Comparison of ENCODE assay signal across 16 mouse cellular contexts in genomic region chr13:24792411-24793045, GRCm38 (mm10). TPM values are rescaled to one million over a fixed set of nuclear protein-coding genes. Genes with fewer than 3 reads are reported as not detected.
DNase-seq lines count a peak whose midpoint lies in the region; ATAC-seq and TF ChIP-seq lines count a peak whose summit lies in the region.
"Had no signal": no experiment of that assay in that cellular context is flagged by ENCODE, and none has a peak within 500 bp of the region (broad histone marks: within the 10 kb centered on the region; RNA-seq: fewer than 3 reads in every experiment).

No protein-coding gene starts in this region.

- 0 out of 2 replicates have a peak overlapping the region, but pooled peaks have one; percentile 8 for H3K27ac ChIP-seq in lung, embryonic 15.5 days
- H3K27ac ChIP-seq in liver, embryonic 11.5 days (ENCODE audit: low read depth, low read length) = 0 out of 2 replicates have a peak overlapping the region, but pooled peaks have one; percentile 8
- peak overlapping the region; percentile 32 for H3K27ac ChIP-seq in stomach, embryonic 16.5 days (ENCODE audit: low read length)
- H3K27ac ChIP-seq in kidney, adult 2 months (ENCODE audit: insufficient read depth, low read depth, low read length) = no peak overlapping the region
- H3K27ac ChIP-seq in forebrain, embryonic 10.5 days = no peak overlapping the region
- H3K27ac ChIP-seq: kidney, postnatal 0 days; midbrain, embryonic 12.5 days had no signal

- DNase-seq in adrenal gland, adult 2 months = peak; percentile 64
- DNase-seq in adrenal gland, postnatal 4 days (ENCODE audit: low spot score in 2 of 2) = no peak
- DNase-seq in lung, adult 2 months = no peak
- no peak for DNase-seq in liver, embryonic 11.5 days (ENCODE audit: low spot score)
- no peak for DNase-seq in kidney, adult 2 months
- no peak for DNase-seq in forebrain, embryonic 10.5 days (ENCODE audit: extremely low spot score, low spot score)
- DNase-seq: B cell, adult 2 months; cerebellum, postnatal 10 days; gastrocnemius, postnatal 10 days; left cerebral cortex, postnatal 4 days had no signal

- H3K4me3 ChIP-seq in lung, embryonic 15.5 days = no peak overlapping the region
- H3K4me3 ChIP-seq in lung, adult 2 months (replicated peaks; ENCODE audit: extremely low read depth, low read depth, low read length) = no peak overlapping the region
- H3K4me3 ChIP-seq in liver, embryonic 11.5 days (ENCODE audit: low read depth, low read length) = no peak overlapping the region
- no peak overlapping the region for H3K4me3 ChIP-seq in stomach, embryonic 16.5 days (replicated peaks; ENCODE audit: low read length)
- no peak overlapping the region for H3K4me3 ChIP-seq in kidney, adult 2 months (ENCODE audit: insufficient read depth, low read depth, low read length)
- no peak overlapping the region for H3K4me3 ChIP-seq in forebrain, embryonic 10.5 days
- H3K4me3 ChIP-seq: midbrain, embryonic 12.5 days had no signal

- no peak overlapping the region for H3K9ac ChIP-seq in lung, embryonic 15.5 days
- H3K9ac ChIP-seq in liver, embryonic 11.5 days (ENCODE audit: low read depth, low read length) = no peak overlapping the region
- no peak overlapping the region for H3K9ac ChIP-seq in stomach, embryonic 16.5 days (ENCODE audit: low read length)
- H3K9ac ChIP-seq: midbrain, embryonic 12.5 days had no signal

- TF ChIP-seq POLR2A in lung, adult 2 months (IDR thresholded peaks at IDR 0.05; ENCODE audit: borderline replicate concordance, extremely low read depth, low read depth, low read length) = no peak
- no peak for TF ChIP-seq POLR2A in kidney, adult 2 months (IDR thresholded peaks at IDR 0.05; ENCODE audit: low read depth, low read length)

- H3K4me1 ChIP-seq in lung, embryonic 15.5 days = no peaks in the 10 kb centered on the region
- H3K4me1 ChIP-seq in lung, adult 2 months (ENCODE audit: control insufficient read depth, insufficient read depth, low read length) = no peaks in the 10 kb centered on the region
- H3K4me1 ChIP-seq in liver, embryonic 11.5 days (replicated peaks; ENCODE audit: control insufficient read depth, insufficient read depth, low read length) = no peaks in the 10 kb centered on the region
- no peaks in the 10 kb centered on the region for H3K4me1 ChIP-seq in stomach, embryonic 16.5 days (ENCODE audit: control insufficient read depth, insufficient read depth, low read length)
- H3K4me1 ChIP-seq in kidney, adult 2 months (ENCODE audit: control insufficient read depth, insufficient read depth, low read length) = no peaks in the 10 kb centered on the region
- no peaks in the 10 kb centered on the region for H3K4me1 ChIP-seq in forebrain, embryonic 10.5 days
- H3K4me1 ChIP-seq: midbrain, embryonic 12.5 days had no signal

- WGBS in lung, embryonic 15.5 days = 65% methylated on average over 9 of the region's 9 CpGs
- 48% methylated on average over 9 of the region's 9 CpGs for WGBS in lung, adult 2 months
- WGBS in liver, embryonic 11.5 days = 81% methylated on average over 9 of the region's 9 CpGs
- 70% methylated on average over 9 of the region's 9 CpGs for WGBS in stomach, embryonic 16.5 days
- WGBS in kidney, adult 2 months = 65% methylated on average over 9 of the region's 9 CpGs
- 94% methylated on average over 9 of the region's 9 CpGs for WGBS in forebrain, embryonic 10.5 days

- H3K36me3 ChIP-seq in lung, embryonic 15.5 days = no peaks in the 10 kb centered on the region
- no peaks in the 10 kb centered on the region for H3K36me3 ChIP-seq in liver, embryonic 11.5 days (ENCODE audit: control insufficient read depth, insufficient read depth, low read length)
- H3K36me3 ChIP-seq in stomach, embryonic 16.5 days (ENCODE audit: control insufficient read depth, insufficient read depth, low read length) = no peaks in the 10 kb centered on the region
- no peaks in the 10 kb centered on the region for H3K36me3 ChIP-seq in kidney, adult 2 months (ENCODE audit: control insufficient read depth, insufficient read depth, low read length)
- H3K36me3 ChIP-seq in forebrain, embryonic 10.5 days (replicated peaks) = no peaks in the 10 kb centered on the region
- H3K36me3 ChIP-seq: midbrain, embryonic 12.5 days had no signal

- no peak overlapping the region for H3K4me2 ChIP-seq in lung, embryonic 15.5 days
- no peak overlapping the region for H3K4me2 ChIP-seq in liver, embryonic 11.5 days
- no peak overlapping the region for H3K4me2 ChIP-seq in stomach, embryonic 16.5 days (ENCODE audit: low read depth, low read length)
- H3K4me2 ChIP-seq: midbrain, embryonic 12.5 days had no signal

- TF ChIP-seq CTCF in lung, adult 2 months (IDR thresholded peaks at IDR 0.05; ENCODE audit: insufficient read depth, low read length) = no peak
- no peak for TF ChIP-seq CTCF in kidney, adult 2 months (conservative IDR thresholded peaks at IDR 0.05; ENCODE audit: insufficient read depth, insufficient read length, low read depth, low read length)

- no peaks in the 10 kb centered on the region for H3K27me3 ChIP-seq in lung, embryonic 15.5 days
- no peaks in the 10 kb centered on the region for H3K27me3 ChIP-seq in liver, embryonic 11.5 days (replicated peaks; ENCODE audit: control insufficient read depth, insufficient read depth, low read length)
- no peaks in the 10 kb centered on the region for H3K27me3 ChIP-seq in stomach, embryonic 16.5 days (ENCODE audit: control insufficient read depth, insufficient read depth, low read length)
- no peaks in the 10 kb centered on the region for H3K27me3 ChIP-seq in kidney, adult 2 months (replicated peaks; ENCODE audit: control insufficient read depth, insufficient read depth, low read length)
- H3K27me3 ChIP-seq in forebrain, embryonic 10.5 days (ENCODE audit: poor library complexity, severe bottlenecking) = no peaks in the 10 kb centered on the region
- H3K27me3 ChIP-seq: midbrain, embryonic 12.5 days had no signal

- no peaks in the 10 kb centered on the region for H3K9me3 ChIP-seq in lung, embryonic 15.5 days
- no peaks in the 10 kb centered on the region for H3K9me3 ChIP-seq in liver, embryonic 11.5 days (ENCODE audit: control insufficient read depth, low read length)
- no peaks in the 10 kb centered on the region for H3K9me3 ChIP-seq in stomach, embryonic 16.5 days (replicated peaks; ENCODE audit: control insufficient read depth, low read length)
- H3K9me3 ChIP-seq in forebrain, embryonic 10.5 days = no peaks in the 10 kb centered on the region
- H3K9me3 ChIP-seq: midbrain, embryonic 12.5 days had no signal

- no peak for ATAC-seq in lung, embryonic 15.5 days (ENCODE audit: borderline replicate concordance, extremely low read depth, low FRiP score, low TSS enrichment)
- ATAC-seq in liver, embryonic 11.5 days (replicated peaks; ENCODE audit: low FRiP score) = no peak
- ATAC-seq in stomach, embryonic 16.5 days (ENCODE audit: insufficient read depth, low FRiP score) = no peak

RNA-seq across cellular contexts. Expression of gene BC005537, which starts 8.9 kb away (rescaled TPM):
- 100 to 1,000 TPM; 161 to 170 TPM for total RNA-seq in adrenal gland, adult 2 months (2021)
- polyA plus RNA-seq in adrenal gland, adult 2 months (2012; rRNA removed) = 56.8 and 70.6 TPM in 2 replicates
- total RNA-seq in adrenal gland, postnatal 4 days (2021) = 100 to 1,000 TPM; 169 to 181 TPM
- 16.8 and 19.0 TPM in 2 replicates for polyA plus RNA-seq in lung, embryonic 15.5 days (2015; fragmentation: Nextera tagmentation; extraction: Ambion mirVana)
- 27.0 and 34.5 TPM in 2 replicates for polyA plus RNA-seq in lung, adult 2 months (2012; rRNA removed)
- 18.3 and 18.8 TPM in 2 replicates for polyA plus RNA-seq in liver, embryonic 11.5 days (2014; fragmentation: Nextera tagmentation; extraction: Ambion mirVana)
- polyA plus RNA-seq in stomach, embryonic 16.5 days (2015; fragmentation: Nextera tagmentation; extraction: Ambion mirVana) = 14.1 and 15.2 TPM in 2 replicates
- 35.3 and 42.4 TPM in 2 replicates for polyA plus RNA-seq in kidney, adult 2 months (2012; rRNA removed)
- 11.4 TPM in 2 replicates for polyA plus RNA-seq in forebrain, embryonic 10.5 days (2016; fragmentation: Nextera tagmentation; extraction: Ambion mirVana)

RNA-seq across cellular contexts. Expression of gene Gmnn, which starts 30.8 kb away (rescaled TPM):
- total RNA-seq in adrenal gland, adult 2 months (2021) = 10 to 100 TPM in 1 of 2 experiments, 1 to 10 TPM in 1; 4.4 to 12.1 TPM
- 0.85 TPM in 1 of 2 replicates, not detected in the other for polyA plus RNA-seq in adrenal gland, adult 2 months (2012; rRNA removed)
- 10 to 100 TPM; 29.1 to 31.7 TPM for total RNA-seq in adrenal gland, postnatal 4 days (2021)
- 114 and 123 TPM in 2 replicates for polyA plus RNA-seq in lung, embryonic 15.5 days (2015; fragmentation: Nextera tagmentation; extraction: Ambion mirVana)
- 2.2 and 3.2 TPM in 2 replicates for polyA plus RNA-seq in lung, adult 2 months (2012; rRNA removed)
- polyA plus RNA-seq in liver, embryonic 11.5 days (2014; fragmentation: Nextera tagmentation; extraction: Ambion mirVana) = 212 and 218 TPM in 2 replicates
- polyA plus RNA-seq in stomach, embryonic 16.5 days (2015; fragmentation: Nextera tagmentation; extraction: Ambion mirVana) = 76.2 and 84.9 TPM in 2 replicates
- polyA plus RNA-seq in kidney, adult 2 months (2012; rRNA removed) = 4.1 and 7.1 TPM in 2 replicates
- polyA plus RNA-seq in forebrain, embryonic 10.5 days (2016; fragmentation: Nextera tagmentation; extraction: Ambion mirVana) = 208 TPM in 2 replicates

RNA-seq across cellular contexts. Expression of gene Acot13, which starts 38.8 kb away (rescaled TPM):
- total RNA-seq in adrenal gland, adult 2 months (2021) = 10 to 100 TPM; 86.6 to 88.5 TPM
- polyA plus RNA-seq in adrenal gland, adult 2 months (2012; rRNA removed) = 44.0 and 63.8 TPM in 2 replicates
- total RNA-seq in adrenal gland, postnatal 4 days (2021) = 10 to 100 TPM; 49.6 to 58.0 TPM
- 65.4 and 68.6 TPM in 2 replicates for polyA plus RNA-seq in lung, embryonic 15.5 days (2015; fragmentation: Nextera tagmentation; extraction: Ambion mirVana)
- polyA plus RNA-seq in lung, adult 2 months (2012; rRNA removed) = 32.3 and 32.6 TPM in 2 replicates
- 88.1 and 95.1 TPM in 2 replicates for polyA plus RNA-seq in liver, embryonic 11.5 days (2014; fragmentation: Nextera tagmentation; extraction: Ambion mirVana)
- polyA plus RNA-seq in stomach, embryonic 16.5 days (2015; fragmentation: Nextera tagmentation; extraction: Ambion mirVana) = 91.6 and 93.4 TPM in 2 replicates
- 259 and 286 TPM in 2 replicates for polyA plus RNA-seq in kidney, adult 2 months (2012; rRNA removed)
- polyA plus RNA-seq in forebrain, embryonic 10.5 days (2016; fragmentation: Nextera tagmentation; extraction: Ambion mirVana) = 61.7 TPM in 2 replicates

RNA-seq across cellular contexts. Expression of gene Tdp2, which starts 39.0 kb away (rescaled TPM):
- total RNA-seq in adrenal gland, adult 2 months (2021) = 10 to 100 TPM; 16.7 to 20.7 TPM
- 9.0 and 11.3 TPM in 2 replicates for polyA plus RNA-seq in adrenal gland, adult 2 months (2012; rRNA removed)
- 10 to 100 TPM; 39.4 to 40.7 TPM for total RNA-seq in adrenal gland, postnatal 4 days (2021)
- polyA plus RNA-seq in lung, embryonic 15.5 days (2015; fragmentation: Nextera tagmentation; extraction: Ambion mirVana) = 57.6 and 58.9 TPM in 2 replicates
- polyA plus RNA-seq in lung, adult 2 months (2012; rRNA removed) = 8.9 and 12.7 TPM in 2 replicates
- polyA plus RNA-seq in liver, embryonic 11.5 days (2014; fragmentation: Nextera tagmentation; extraction: Ambion mirVana) = 55.4 and 59.6 TPM in 2 replicates
- 39.5 and 42.2 TPM in 2 replicates for polyA plus RNA-seq in stomach, embryonic 16.5 days (2015; fragmentation: Nextera tagmentation; extraction: Ambion mirVana)
- 19.6 and 19.7 TPM in 2 replicates for polyA plus RNA-seq in kidney, adult 2 months (2012; rRNA removed)
- polyA plus RNA-seq in forebrain, embryonic 10.5 days (2016; fragmentation: Nextera tagmentation; extraction: Ambion mirVana) = 80.2 and 82.4 TPM in 2 replicates

RNA-seq across cellular contexts. Expression of gene Armh2, which starts 51.5 kb away (rescaled TPM):
- not detected for total RNA-seq in adrenal gland, adult 2 months (2021)
- not detected in 2 replicates for polyA plus RNA-seq in adrenal gland, adult 2 months (2012; rRNA removed)
- not detected for total RNA-seq in adrenal gland, postnatal 4 days (2021)
- polyA plus RNA-seq in lung, embryonic 15.5 days (2015; fragmentation: Nextera tagmentation; extraction: Ambion mirVana) = not detected in 2 replicates
- polyA plus RNA-seq in lung, adult 2 months (2012; rRNA removed) = not detected in 2 replicates
- not detected in 2 replicates for polyA plus RNA-seq in liver, embryonic 11.5 days (2014; fragmentation: Nextera tagmentation; extraction: Ambion mirVana)
- not detected in 2 replicates for polyA plus RNA-seq in stomach, embryonic 16.5 days (2015; fragmentation: Nextera tagmentation; extraction: Ambion mirVana)
- polyA plus RNA-seq in kidney, adult 2 months (2012; rRNA removed) = not detected in 2 replicates
- 0.18 and 0.22 TPM in 2 replicates for polyA plus RNA-seq in forebrain, embryonic 10.5 days (2016; fragmentation: Nextera tagmentation; extraction: Ambion mirVana)
- total RNA-seq: gastrocnemius, postnatal 10 days; hematopoietic stem cell, adult 5-6 weeks; left cerebral cortex, postnatal 4 days had no signal
- polyA plus RNA-seq: embryonic facial prominence, embryonic 14.5 days; kidney, postnatal 0 days; midbrain, embryonic 12.5 days had no signal

Comparison
In these comparisons a context has a peak if more than half of its experiments do, and no peak if none do; other contexts are left out.
1. H3K27ac ChIP-seq: peak in lung, embryonic 15.5 days (single experiment), liver, embryonic 11.5 days (single experiment) and stomach, embryonic 16.5 days (single experiment); none in kidney, adult 2 months (single experiment) and forebrain, embryonic 10.5 days (single experiment).